Comparison of ENCODE assay signal across 23 mouse cellular contexts in genomic region chr1:170496221-170496620, GRCm38 (mm10).
DNase-seq lines count a peak whose midpoint lies in the region; ATAC-seq and TF ChIP-seq lines count a peak whose summit lies in the region.
"Had no signal": no experiment of that assay in that cellular context is flagged by ENCODE, and none has a peak within 500 bp of the region (broad histone marks: within the 10 kb centered on the region; RNA-seq: fewer than 3 reads in every experiment).

No protein-coding gene starts in this region.

- H3K9me3 ChIP-seq in liver, embryonic 16.5 days (replicated peaks; ENCODE audit: control insufficient read depth, low read length) = no peaks in the 10 kb centered on the region
- H3K9me3 ChIP-seq: forebrain, embryonic 15.5 days; hindbrain, embryonic 12.5 days; lung, embryonic 15.5 days; megakaryocyte, embryonic 14.5 days; midbrain, embryonic 15.5 days; neural tube, embryonic 13.5 days had no signal

- 0 out of 2 replicates have a peak overlapping the region, but pooled peaks have one; percentile 23 for H3K27ac ChIP-seq in layer of hippocampus, adult 2 months
- peak overlapping the region; percentile 28; the same call in 1 of the 2 replicates for H3K27ac ChIP-seq in liver, embryonic 16.5 days (ENCODE audit: low read length)
- H3K27ac ChIP-seq: forebrain, embryonic 15.5 days; hindbrain, embryonic 12.5 days; left cerebral cortex, adult 2 months; lung, embryonic 15.5 days; midbrain, embryonic 15.5 days; neural tube, embryonic 13.5 days had no signal

- 69% methylated on average over 8 of the region's 8 CpGs for WGBS in liver, embryonic 16.5 days (ENCODE audit: insufficient replicate concordance)

- ATAC-seq in liver, embryonic 16.5 days (ENCODE audit: low read depth) = peak; percentile 62
- ATAC-seq: forebrain, embryonic 15.5 days; midbrain, embryonic 15.5 days had no signal

- no peaks in the 10 kb centered on the region for H3K27me3 ChIP-seq in liver, embryonic 16.5 days (ENCODE audit: control insufficient read depth, insufficient read depth, low read depth, low read length)
- H3K27me3 ChIP-seq: forebrain, embryonic 15.5 days; hindbrain, embryonic 12.5 days; lung, embryonic 15.5 days; megakaryocyte, embryonic 14.5 days; midbrain, embryonic 15.5 days; neural tube, embryonic 13.5 days had no signal

- H3K36me3 ChIP-seq in liver, embryonic 16.5 days (ENCODE audit: control insufficient read depth, insufficient read depth) = no peaks in the 10 kb centered on the region
- H3K36me3 ChIP-seq: forebrain, embryonic 15.5 days; hindbrain, embryonic 12.5 days; lung, embryonic 15.5 days; midbrain, embryonic 15.5 days; neural tube, embryonic 13.5 days had no signal

- H3K4me1 ChIP-seq in liver, embryonic 16.5 days (ENCODE audit: control insufficient read depth, low read depth, low read length) = no peaks in the 10 kb centered on the region; the same call in 1 of the 2 replicates

- no peak overlapping the region for H3K4me2 ChIP-seq in liver, embryonic 16.5 days (ENCODE audit: low read depth, low read length)
- H3K4me2 ChIP-seq: forebrain, embryonic 15.5 days; hindbrain, embryonic 12.5 days; lung, embryonic 15.5 days; midbrain, embryonic 15.5 days; neural tube, embryonic 13.5 days had no signal

- H3K4me3 ChIP-seq in layer of hippocampus, adult 2 months = no peak overlapping the region
- no peak overlapping the region for H3K4me3 ChIP-seq in liver, embryonic 16.5 days (ENCODE audit: low read depth, low read length)
- H3K4me3 ChIP-seq: forebrain, embryonic 15.5 days; hindbrain, embryonic 12.5 days; left cerebral cortex, adult 2 months; lung, embryonic 15.5 days; midbrain, embryonic 15.5 days; myocyte; neural tube, embryonic 13.5 days had no signal

- peak; percentile 54 for DNase-seq in adrenal gland, postnatal 10 days
- DNase-seq in adrenal gland, adult 18-20 months (ENCODE audit: low spot score in 2 of 2) = no peak
- DNase-seq in layer of hippocampus, adult 2 months (ENCODE audit: low spot score in 2 of 2) = no peak
- no peak for DNase-seq in layer of hippocampus, postnatal 25 days (ENCODE audit: extremely low spot score in 1 of 2, low spot score in 1 of 2)
- peak; percentile 17 for DNase-seq in 416B (ENCODE audit: low read depth)
- no peak for DNase-seq in thymus, postnatal 10 days (ENCODE audit: low spot score in 2 of 2)
- DNase-seq: gastrocnemius, postnatal 10 days; kidney, adult 18-20 months; kidney, postnatal 4 days; layer of hippocampus, adult 9-11 months; lung, postnatal 36 days; retina, postnatal 1 day; right cerebral cortex, postnatal 4 days; thymus, postnatal 36 days had no signal

- TF ChIP-seq CTCF in layer of hippocampus, adult 2 months (conservative IDR thresholded peaks at IDR 0.05) = no peak

- no peak overlapping the region for H3K9ac ChIP-seq in liver, embryonic 16.5 days (ENCODE audit: low read depth, low read length)
- H3K9ac ChIP-seq: forebrain, embryonic 15.5 days; hindbrain, embryonic 12.5 days; lung, embryonic 15.5 days; midbrain, embryonic 15.5 days; neural tube, embryonic 13.5 days had no signal

Comparison
In these comparisons a context has a peak if more than half of its experiments do, and no peak if none do; other contexts are left out.
1. DNase-seq: peak in adrenal gland, postnatal 10 days (single experiment) and 416B (single experiment); none in adrenal gland, adult 18-20 months (0 of 2), layer of hippocampus, adult 2 months (0 of 2), layer of hippocampus, postnatal 25 days (0 of 2) and thymus, postnatal 10 days (0 of 2).